Mouse (Mus musculus): Measurements from ENCODE around the gene Zfp804a.

Gene Zfp804a

DNA sequence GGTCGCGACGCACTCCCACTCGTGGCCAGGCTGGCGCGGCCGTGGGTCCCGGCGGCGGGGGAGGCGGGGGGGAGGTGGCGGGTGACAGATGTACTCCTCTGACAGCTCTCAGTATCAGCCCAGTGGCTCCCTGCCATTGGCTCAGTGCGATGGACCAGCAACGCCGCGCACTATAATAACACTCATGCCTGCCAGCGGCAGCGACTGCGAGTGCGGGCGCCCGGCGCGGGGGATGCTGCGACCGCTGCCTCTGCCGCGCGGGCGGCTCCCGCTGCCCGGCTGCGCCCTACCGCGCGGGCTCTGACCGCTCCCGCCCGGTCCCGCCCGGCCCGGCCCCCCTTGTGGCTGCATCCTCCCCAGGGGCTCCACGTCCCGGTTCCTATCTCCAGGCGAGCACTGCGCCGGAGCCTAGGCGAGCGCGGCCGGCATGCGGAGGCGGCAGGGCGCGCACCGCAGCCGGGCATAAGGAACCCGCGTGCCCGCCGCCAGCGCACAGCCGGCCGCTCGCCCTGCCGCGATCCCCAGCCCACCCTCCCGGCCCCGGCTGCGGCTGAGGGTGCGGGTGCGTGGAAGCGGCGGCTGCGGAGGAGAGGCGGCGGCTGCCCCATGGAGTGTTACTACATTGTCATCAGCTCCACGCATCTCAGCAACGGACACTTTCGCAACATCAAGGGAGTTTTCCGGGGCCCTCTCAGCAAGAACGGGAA lies at the start of gene Zfp804a:
Gene Zfp804a (plus strand): TSS at position 38 of the 707 bp plus-strand sequence.
- DNase-seq (ENCODE audit: low spot score) = no peak

GRCm38 (mm10) chr2:82051635-82052034 lies 1.4 kb upstream of the Zfp804a start:
- DNase-seq (ENCODE audit: low spot score) = no peak

DNA sequence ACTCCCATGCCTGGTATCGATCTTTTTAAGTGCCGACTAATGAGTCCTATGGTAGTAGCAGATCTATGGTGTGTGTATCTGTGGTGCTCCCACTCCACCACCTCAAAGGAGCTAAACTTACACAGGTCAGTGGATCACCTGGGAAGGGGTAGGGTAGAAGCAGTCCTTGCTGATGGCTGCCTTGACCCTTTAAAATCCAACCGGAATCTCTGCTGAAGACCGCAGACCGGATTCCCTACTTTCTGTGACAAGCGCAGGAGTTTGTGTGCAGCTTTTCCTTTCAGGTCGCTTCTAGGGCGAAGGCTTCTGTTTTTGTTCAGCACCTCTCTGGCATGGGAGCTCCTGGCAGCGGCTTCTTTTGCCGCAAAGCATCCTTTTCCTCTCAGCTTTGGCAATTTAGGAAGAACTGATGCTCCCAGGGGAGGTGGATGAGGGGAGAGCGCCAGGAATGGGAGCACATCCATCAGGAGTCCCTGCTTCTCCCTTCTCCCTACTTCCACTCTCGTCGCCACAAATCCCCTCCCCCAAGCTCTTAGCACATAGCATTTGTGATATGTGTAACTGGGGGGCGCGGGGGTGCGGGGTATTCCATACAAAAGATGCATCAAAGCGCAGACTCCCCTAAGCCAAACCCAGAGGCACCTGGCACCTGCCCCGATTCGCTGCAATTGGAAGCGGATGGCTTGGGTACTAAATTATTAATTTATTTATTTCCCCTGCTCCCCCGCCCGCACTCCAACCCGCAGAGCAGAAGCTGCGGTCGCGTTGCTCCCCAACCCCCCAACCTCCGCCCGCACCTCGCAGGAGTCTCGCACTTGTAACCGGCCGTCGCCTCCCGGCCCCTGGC lies 461 bp upstream of the Zfp804a start:
- DNase-seq (ENCODE audit: low spot score) = no peak

GRCm38 (mm10) chr2:82054446-82054845 lies 1.4 kb downstream of the Zfp804a start:
- no peak for DNase-seq (ENCODE audit: low spot score)

DNA sequence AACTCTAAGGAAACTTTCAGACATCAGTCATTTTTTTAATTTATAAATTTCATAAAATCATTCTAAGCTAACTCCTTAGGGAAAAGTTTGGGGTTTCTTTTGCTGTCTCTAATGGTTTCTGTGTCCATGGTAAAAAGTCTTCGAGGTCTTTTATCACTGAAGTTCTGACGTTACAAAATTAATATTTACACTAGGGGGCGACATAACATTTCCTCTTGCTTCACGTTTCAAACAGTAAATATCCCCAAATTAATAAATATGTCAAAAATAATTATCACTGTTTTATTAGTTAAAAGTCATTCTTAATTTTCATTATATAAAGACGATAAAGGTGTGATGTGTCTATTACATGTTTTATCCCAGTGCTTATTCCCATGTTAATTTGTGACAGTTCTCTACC lies 11.6 kb downstream of the Zfp804a start:
- DNase-seq (ENCODE audit: low spot score) = no peak

DNA sequence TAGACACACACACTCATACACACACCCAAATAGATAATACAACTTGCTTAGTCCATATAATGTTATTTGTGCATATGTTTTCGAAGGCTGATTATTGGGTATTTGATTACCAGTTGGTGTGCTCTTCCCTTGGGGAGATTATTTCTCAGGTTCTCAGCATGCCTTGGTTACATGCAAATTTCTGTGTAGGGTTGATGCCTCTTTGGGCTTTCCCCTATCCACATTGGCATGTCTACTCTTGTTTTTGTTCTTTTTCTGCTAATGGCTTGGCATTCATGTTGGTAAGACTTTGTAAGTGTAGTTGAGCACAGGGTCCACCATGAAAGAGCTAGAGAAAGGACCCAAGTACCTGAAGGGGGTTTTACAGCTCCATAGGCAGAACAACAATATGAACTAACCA lies 14.9 kb downstream of the Zfp804a start:
- DNase-seq (ENCODE audit: low spot score) = no peak

DNA sequence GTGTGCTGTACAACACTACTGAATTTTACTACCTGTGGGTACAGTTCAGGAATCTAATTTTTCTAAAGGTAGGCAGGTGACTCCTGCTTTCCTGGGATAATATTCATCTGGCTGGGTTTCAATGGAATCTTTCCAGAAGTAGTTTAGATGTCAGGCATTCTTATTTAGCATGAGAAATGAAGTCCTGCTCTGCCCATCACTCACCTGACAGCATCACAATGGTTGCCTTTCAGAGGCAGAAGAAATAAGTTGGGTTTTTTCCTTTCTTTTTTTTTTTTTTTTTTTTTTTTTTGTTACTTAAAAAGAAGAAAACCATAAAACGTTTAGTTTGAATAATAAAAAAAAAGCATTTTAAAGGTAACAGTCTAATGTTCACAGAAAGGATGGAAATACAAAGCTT lies 16.1 kb downstream of the Zfp804a start:
- no peak for DNase-seq (ENCODE audit: low spot score)

DNA sequence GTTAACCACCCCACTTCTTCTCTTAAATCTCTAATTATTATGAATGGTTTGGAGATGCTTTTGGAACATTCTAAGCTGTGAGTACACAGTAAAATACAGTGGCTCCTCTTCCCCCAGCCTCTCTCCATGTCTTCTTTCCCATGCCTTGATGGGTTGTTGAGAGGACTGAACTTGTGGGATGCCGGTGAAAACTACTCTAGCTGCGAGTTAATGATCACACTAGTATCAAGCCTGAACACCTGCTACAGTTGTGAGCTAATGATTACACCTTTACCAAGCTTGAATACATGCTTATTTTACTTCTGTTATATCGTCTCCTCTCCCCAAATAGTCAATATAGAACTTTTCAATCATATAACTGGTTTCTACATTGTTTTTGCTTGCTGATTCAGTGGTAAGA lies 23.9 kb downstream of the Zfp804a start:
- no peak for DNase-seq (ENCODE audit: low spot score)

DNA sequence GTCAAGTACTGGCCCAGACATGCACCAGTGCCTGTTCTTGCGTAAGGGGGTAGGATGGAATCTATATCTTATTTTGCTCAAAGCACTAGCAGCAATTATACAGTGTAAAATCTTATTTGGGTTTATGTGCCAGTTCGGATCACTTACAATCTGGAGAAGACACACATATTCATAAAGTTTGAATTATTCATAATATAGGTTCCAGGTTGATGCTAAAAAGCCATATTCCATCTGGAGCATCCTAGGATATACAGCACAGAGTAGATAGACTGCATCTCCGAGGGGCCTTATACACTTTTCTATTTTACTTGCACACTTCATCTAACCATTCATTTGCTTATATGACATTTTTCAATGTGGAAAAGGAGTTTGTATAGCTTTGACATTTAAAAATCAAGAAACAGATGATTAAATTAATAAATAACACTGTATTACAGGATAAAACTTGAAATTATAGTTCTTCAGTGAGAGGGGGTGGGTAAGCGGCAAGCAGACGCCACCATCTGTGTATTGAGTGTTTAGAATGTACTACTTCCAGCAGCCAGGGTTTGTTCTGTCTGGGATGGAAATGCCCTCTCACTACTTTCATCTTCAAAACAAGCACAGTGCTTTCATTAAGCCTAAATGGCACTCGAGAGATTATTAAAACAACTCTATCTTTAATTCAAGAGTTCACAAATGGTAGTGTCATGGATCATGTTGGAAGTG lies 25.4 kb downstream of the Zfp804a start:
- no peak for DNase-seq (ENCODE audit: low spot score)

GRCm38 (mm10) chr2:82080678-82081077 lies 27.7 kb downstream of the Zfp804a start:
- no peak for DNase-seq (ENCODE audit: low spot score)

DNA sequence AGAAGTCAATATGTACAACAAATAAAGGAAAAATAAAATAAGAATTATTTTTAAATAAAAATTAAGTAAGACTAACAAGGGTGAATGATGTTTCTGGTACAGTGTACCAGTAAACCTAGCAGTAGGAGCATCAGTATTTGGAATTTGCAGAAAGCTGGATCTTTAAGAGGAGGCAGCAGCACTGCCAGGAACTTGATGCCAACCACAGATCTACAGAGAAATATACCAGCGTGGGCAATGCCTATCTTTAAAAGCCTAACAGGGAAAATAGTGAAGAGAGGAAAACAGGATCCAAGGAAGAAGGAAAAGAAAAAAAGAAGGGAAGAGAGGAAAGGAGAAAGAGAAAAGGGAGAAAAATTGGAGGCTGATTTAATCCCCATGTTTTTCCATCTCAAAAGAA lies 60.1 kb downstream of the Zfp804a start:
- no peak for DNase-seq (ENCODE audit: low spot score)

DNA sequence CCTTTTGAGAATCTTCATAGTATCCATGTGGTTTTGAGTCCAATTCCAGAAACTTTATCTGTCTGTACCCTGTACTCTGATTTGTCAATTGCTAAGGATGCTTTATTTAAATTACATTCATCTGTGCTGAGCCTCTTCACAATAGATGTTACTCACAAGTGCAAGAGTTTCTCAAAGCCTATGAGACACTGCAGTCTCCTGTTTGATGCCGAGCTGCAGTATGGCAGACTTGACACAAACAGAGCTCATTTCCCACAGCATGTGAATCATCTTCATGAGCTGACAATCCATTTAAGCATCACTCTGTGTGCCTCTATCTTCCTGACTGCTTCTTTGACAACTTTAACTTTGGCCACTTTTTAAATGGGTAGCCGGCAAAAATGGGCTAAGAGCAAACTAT lies 60.6 kb downstream of the Zfp804a start:
- no peak for DNase-seq (ENCODE audit: low spot score)

DNA sequence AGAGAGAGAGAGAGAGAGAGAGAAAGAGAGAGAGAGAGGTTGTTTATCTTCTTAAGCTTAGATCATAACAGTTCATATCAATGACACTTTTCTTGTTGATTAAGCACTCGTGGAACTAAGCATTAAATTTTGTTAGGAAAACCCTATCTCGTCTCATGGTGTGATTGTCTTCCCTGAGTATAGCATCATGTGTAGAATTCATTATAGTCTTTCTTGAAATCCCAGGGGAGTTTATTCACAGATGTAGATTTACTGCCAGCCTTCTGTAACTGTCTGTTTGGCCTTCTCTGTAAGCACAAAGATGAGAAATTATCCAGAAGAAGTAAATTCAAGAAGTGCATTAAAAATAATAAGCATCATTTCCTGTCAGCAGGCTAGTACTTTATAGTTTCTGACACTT lies 66.6 kb downstream of the Zfp804a start:
- DNase-seq (ENCODE audit: low spot score) = no peak

- no peak for DNase-seq (ENCODE audit: low spot score)
Measured at GRCm38 (mm10) chr2:82178693-82179092, 125.7 kb downstream of the Zfp804a start.

DNA sequence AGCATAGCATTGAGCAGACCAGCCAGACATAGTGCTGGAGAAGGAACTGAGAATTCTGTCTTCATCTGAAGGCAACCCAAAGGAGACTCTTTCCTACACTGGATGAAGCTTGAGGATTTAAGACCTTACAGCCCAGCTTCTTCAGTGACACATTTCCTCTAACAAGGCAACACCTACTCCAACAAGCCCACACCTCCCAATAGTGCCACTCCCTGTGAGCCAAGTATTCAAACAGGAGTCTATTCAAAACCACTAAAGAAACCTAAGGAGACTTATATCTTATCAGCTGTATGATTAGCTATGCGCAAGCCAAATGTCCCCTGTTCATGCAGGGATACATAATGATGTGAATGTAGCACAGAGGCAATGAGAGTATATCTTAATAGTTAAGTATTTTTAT lies 128.0 kb downstream of the Zfp804a start:
- no peak for DNase-seq (ENCODE audit: low spot score)

- DNase-seq (ENCODE audit: low spot score) = no peak
Measured at GRCm38 (mm10) chr2:82199901-82200300, 146.9 kb downstream of the Zfp804a start.

DNA sequence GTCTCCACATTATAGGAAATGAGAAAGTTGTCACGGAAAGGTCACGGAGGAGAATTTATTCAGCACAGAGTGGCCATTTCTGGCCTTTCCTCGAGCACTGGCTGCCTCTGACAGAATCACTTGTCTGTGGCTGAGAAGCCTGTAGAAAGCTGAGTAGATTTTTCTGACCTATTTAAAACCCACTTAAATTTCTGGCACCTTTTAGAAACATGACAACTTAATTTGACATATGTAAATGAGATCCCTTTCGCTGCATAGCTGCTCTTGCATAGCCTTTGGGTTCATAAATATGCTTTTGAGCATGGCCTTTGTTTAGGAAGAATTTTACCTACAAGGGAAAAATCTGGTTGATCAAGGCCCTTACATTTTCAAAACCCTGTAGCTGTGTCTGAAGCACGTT lies 147.6 kb downstream of the Zfp804a start:
- no peak for DNase-seq (ENCODE audit: low spot score)

DNA sequence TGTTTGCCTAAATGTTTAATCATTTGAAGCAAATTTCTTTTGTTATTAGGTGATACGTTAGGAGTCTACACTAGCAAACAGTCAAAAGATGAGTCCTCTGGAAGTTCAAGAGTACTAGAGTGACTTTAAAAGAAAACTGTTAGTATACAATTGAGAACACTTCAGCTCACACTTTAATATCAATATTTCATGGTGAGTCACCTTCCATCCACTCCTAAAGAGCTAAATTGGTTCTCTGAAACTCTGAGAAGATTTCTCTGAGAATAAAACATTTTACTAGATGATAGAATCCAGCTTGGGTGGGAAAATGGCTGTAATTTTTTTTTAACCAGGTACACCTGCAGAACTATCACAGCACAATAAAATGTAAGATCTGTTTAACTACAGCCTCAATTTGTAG lies 157.6 kb downstream of the Zfp804a start:
- DNase-seq (ENCODE audit: low spot score) = no peak

GRCm38 (mm10) chr2:82211972-82212371 lies 158.9 kb downstream of the Zfp804a start:
- DNase-seq (ENCODE audit: low spot score) = no peak

GRCm38 (mm10) chr2:82217873-82218272 lies 164.9 kb downstream of the Zfp804a start:
- DNase-seq (ENCODE audit: low spot score) = no peak

GRCm38 (mm10) chr2:82246020-82246419 lies 193.0 kb downstream of the Zfp804a start:
- DNase-seq (ENCODE audit: low spot score) = no peak

- DNase-seq (ENCODE audit: low spot score) = no peak
Measured at GRCm38 (mm10) chr2:82246902-82247522, 194.0 kb downstream of the Zfp804a start.
